Mouse (Mus musculus): ENCODE measurements at regions not wholly inside any gene's neighbourhood (a gene's known extent, or its start where the extent isn't known, plus 50 kb on each side); places are given as distances from the start of the nearest gene placed in this dataset.
A peak's percentile ranks its signal among the peaks of the same experiment; 100 is the strongest.

DNA sequence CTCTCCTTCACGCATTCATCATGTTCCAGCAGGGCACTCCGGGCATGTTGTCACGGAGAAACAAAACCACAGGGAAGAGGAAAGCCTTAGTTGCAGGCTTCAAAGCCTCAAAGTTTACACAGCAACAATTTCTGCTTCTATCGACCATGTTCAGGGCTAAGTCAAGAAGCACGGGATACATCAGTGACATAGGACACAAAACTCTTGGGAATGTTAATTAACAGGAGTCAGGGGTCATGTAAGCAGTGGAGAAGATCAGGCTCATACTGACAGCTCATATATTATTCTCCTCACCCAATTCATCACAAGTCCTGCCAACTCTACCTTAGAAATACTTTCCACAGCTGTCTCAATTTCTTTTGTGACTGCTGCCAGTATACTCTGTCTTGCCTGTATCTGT lies 133.0 kb upstream of the Btbd3 start:
- DNase-seq = no peak

GRCm38 (mm10) chr2:138120868-138121267 lies 135.5 kb upstream of the Btbd3 start:
- DNase-seq = no peak

GRCm38 (mm10) chr2:138120131-138120530 lies 136.2 kb upstream of the Btbd3 start:
- no peak for DNase-seq

DNA sequence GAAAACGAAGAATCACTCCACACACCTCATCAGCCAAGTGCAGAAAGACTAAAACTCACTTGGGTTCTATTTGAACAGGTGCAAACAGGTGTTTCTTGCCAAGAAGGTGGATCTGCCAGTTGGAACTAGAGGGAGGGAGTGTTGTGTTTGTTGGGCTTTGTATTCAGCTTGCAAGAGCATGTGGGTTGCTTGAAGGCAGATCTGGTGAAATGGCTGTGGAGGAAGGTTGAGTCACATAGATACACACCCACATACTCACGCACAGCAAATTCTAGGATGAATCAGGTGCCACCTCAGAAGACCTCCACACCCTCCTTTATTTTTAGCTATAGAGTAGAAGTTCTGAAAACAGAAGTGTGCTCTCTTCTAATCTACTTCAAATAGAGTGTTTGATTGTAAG lies 156.6 kb upstream of the Btbd3 start:
- DNase-seq = no peak

DNA sequence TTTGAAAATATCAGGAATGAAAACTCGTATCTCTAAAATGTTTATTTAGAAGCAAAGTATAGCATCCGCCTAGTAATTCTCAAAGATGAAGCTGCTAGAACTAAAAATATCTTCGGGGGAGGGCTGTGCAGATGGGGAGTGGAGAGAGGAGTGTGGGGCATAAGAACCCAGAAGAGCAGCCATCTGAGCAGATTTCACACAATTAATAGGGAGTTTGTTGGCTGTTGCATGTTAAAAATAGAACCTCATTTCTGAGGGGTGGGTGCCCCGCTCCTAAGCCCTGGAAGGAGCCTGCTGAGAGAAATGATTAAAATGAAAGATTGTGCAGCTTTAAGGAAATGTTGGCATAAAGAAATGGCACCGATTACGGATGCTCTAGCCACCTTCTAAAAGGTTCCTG lies 171.0 kb upstream of the Btbd3 start:
- no peak for DNase-seq

DNA sequence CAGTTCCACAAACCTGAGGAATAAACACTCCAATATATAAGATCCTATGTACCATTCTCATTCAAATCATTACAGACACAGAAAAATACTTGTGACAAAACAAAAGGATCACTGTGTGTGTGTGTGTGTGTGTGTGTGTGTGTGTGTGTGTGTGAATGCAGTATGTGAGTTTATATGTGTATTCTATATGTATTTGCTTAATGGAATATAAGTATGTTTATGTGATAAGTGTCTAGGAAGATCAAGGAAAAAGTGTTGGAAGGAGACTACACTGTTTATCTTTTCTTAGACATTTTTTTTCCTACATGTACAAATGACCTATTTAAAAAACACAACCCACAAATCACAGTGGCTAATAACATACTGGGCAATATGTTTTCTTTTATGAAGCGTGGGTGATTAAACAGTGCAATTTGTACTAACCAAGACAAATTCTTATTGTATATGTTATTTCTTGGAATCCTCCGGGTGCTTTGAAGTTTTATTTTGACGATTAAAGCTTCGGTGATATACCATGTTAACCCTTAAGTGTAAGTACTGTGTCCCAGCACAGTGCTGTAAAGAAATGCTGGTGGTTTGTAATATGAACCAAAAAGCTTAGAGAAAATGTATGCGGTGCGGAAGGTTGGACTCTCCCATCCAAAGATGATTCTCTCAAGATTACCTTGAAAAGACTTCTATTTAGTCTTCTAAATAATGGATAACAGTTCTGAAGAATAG lies 171.6 kb upstream of the Btbd3 start:
- no peak for DNase-seq

DNA sequence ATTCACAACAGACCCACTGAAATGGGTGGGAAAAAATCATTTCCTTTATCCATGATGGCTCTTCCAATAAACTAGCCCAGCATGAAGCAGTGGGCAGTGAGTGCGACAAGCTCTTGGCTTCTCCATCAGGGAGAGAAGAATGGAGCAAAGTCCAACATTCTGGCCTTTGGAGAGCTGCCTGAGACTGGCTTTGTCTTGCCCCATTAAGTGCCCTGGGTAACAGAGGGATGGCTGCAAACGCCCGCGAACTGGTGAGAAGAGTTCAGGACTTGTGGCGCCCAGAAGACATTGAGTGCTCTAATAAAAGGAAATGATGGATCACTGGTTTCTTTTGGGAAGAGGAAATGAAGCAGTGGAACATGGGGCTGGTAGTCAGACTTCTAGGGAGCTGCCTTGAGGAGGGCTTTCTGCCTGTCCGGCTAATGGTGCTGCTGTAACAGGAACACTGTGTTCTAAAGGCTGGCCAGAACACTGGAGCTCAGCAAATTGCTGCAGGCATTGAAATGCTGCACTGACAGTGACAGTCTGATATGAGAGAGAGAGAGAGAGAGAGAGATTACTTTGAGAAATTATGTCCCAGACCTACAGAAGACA lies 182.2 kb upstream of the Btbd3 start:
- DNase-seq = no peak

GRCm38 (mm10) chr2:138072165-138072728 lies 184.1 kb upstream of the Btbd3 start:
- DNase-seq = no peak

GRCm38 (mm10) chr2:138053081-138053480 lies 203.3 kb upstream of the Btbd3 start:
- no peak for DNase-seq

GRCm38 (mm10) chr2:138048341-138048740 lies 208.0 kb upstream of the Btbd3 start:
- no peak for DNase-seq

DNA sequence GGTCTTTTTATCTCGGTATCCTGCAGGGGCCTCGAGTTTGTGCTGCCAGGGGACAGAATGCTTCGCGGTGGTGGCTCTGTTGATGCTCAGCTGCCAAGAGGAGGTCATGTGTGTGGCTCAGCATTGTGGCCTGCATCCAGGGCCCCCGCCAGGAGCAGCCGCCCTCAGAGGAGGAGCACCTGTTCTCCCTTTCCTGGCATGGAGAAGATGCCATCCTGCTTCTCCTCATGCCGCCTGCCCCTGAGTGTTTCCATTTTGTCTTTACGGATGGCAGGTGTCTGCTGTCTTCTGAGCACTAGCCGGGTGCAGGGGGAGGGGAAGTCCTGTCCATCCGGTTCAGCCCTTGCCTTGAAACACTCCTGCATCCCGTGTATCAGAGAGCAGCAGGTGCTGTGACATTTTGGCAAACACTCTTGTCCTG lies 208.6 kb upstream of the Btbd3 start:
- no peak for DNase-seq

- DNase-seq = no peak
Observed at GRCm38 (mm10) chr2:138047361-138047760, 209.0 kb upstream of the Btbd3 start.

DNA sequence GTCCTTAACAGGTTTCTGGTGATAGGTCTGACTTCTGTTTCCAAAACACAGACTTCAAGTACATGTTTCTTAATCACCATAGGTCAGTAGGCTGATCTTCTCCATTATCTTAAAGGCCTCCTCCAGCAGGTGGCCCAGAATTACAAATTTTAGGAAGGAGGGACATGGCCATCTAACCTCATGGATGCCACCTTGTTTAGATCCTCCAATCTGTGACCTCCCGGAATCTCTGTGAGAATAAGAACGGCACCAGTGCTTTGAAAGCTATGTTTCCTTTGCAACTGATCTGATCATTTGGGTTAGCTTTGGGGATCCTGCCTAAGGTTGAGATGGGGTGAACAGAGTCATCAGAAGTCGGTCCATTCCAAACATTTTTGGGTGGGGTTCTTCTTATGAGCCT lies 209.4 kb upstream of the Btbd3 start:
- no peak for DNase-seq

DNA sequence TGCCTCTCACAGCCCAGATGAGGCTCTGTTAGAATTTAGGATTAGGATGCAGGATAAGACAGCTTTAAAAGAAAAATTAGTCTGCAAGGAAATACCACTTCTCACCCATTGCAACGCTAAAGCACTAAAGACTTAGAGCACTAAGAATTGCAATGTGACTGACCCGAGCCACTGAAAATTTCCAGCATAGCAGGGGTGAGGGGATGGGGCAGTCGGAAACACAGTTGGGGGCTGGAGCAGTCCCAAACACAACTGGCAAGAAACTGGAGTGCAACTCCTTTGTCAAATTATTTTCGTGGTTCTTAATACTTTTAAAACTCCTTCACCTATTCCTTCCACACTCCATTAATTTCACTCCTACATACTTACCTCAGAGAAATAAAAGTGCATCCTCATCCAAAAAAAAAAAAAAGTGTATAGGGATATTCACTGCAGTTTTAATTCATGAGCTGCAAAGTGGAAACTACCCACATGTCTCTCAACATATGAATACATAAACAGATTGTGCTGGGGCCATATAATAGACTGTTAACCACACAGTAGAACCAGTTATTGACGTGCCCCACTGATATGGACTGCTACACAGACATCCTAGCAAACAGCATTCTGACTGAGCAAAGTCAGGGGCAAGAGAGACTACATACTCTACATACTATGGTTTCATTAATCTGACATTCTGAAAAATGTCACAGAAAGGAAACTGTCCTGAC lies 210.3 kb upstream of the Btbd3 start:
- DNase-seq = no peak

DNA sequence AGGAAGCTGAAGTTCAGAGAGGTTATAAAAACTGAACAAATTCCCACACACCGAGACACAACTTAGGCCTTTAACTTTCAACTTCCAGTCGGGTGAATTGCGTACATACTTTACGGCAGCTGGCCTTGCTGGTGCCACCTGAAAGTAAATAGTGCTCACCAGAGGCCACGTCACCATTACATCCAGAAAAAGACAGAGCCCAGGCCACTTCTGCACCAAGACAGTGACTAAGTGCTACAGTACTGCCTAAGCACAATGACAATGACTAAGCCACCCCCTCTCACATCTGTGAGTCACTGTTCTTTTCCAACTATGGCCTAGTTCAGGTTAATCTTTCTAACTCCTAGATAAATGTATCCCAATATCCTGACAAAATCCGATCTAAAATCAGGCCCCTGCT lies 215.7 kb upstream of the Btbd3 start:
- peak; percentile 9 for DNase-seq

GRCm38 (mm10) chr2:138040302-138040701 lies 216.1 kb upstream of the Btbd3 start:
- peak; percentile 31 for DNase-seq

DNA sequence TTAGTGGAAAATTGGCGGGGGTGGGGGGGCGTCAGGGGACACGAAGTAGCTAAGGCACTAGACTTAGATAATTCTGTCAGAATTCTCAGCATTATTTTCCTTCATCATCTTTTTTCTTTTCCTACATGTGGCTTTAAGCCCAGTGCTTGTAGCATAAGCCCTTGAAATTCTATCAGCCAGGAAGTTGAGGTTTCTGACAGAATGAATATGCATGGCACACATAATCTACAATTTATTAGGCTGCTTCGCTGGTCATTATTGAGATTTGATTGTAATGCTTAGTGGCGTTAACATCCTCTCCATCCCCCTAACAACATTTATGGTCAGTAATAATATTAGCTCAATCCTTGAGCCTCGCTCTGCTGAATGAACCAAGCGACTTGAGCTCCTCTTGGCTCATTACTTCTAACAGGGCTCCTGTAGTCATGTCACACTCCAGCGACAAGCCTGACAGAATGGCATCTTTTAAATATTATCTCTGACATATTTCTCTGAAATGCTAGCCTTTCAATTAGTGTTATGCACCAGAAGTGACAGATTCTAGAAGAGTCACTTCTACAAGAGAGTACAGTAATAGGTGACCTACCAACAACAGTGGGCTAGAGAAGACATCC lies 222.1 kb upstream of the Btbd3 start:
- no peak for DNase-seq

DNA sequence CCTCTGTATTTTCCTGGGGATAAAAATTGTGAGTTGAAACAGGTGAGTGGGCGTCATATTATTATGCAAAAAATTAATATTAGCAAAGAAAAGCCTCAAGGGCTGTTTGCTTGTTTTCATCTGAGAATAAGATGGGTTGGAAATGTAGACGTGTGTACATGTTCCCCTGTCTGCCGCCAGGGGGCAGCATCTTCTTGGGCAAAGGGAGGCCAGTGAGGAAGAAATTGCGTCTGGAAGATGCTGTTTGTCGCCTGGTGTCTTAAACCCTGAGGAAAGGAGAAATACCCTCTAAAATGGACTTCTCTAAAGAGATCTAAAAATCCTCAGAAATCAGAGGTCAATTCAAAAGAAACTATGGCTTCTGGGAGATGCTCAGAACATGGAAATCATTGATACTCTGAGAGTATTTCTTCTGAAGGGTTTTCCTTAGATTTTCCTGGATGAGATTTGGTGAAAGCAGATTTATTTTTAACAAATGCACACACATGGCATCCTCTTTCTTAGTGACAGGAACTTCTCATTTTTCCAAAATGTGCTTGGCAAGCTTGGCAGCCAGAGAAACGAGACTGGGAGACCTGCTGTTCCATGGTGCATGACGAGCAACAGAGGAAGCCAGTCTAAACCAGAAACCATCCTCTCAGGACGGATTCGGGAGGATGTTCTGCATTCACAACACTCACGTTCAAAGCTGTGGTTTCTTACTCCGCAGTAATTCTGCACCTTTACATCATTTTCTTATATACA lies 222.8 kb upstream of the Btbd3 start:
- peak; percentile 82 for DNase-seq

GRCm38 (mm10) chr2:138027411-138027810 lies 229.0 kb upstream of the Btbd3 start:
- DNase-seq = no peak

DNA sequence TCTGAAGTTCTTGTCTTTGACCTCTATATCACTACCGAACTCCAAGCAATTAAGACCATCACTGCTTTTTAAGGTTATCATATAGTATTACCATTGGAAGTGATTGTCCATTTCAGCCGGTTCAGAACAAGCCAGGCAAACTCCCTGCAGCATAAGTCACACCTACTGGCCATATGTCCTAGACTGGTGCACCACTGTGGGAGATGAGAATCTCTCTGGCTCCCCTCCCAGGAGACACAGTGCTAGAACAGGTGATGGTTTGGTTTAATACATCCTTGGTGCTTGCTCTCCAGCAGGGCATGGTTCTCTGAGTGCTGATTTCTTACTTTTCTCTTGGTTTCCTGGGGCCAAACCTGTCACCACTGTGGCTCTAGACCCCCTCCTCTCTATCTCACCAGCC lies 232.8 kb upstream of the Btbd3 start:
- DNase-seq = no peak

DNA sequence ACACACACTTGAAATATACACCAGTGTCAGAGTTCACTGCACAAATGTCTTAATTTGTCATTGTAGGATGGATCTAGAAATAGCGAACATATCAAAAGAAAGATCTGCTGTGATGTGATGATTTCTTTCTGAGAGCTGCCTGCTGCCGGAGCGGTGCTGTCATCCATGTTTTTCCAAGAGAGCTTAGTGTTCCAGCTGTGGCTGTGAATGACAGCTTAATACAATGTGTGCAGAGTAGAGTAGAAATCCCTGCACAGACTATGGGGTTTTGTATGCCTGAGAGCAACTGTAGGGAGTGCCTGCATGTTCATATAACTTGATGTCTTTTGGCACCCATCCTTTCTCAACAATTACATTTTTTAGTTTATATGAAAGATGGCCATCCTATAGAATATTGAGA lies 274.6 kb upstream of the Btbd3 start:
- DNase-seq = no peak

DNA sequence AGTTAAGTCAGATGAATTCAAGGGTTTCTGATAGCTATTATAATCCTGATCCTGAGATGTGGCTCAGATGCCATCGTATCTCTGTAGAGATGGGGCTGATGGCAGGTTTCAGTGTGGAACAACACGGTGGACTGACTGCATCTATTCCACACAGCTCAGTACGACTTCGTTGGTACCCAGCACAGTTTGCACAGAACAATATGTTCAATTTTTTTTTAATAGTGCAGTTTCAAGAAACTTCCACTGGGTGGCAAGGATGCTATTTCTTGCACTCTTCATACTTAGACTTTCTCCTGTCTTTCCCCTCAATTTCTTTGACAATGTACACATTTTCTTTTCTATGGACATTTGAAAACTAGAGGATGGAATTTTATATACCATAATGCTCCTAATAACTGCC lies 278.6 kb upstream of the Btbd3 start:
- no peak for DNase-seq

GRCm38 (mm10) chr2:137974651-137975050 lies 281.7 kb upstream of the Btbd3 start:
- no peak for DNase-seq

Measured in lung, postnatal 14 days (tissue).